Mouse (Mus musculus) liver (tissue): ENCODE results near the gene Lysmd2.
"Not testable (repeated sequence)": the region's sequence is repeated elsewhere in the genome, so short reads cannot be mapped to it uniquely, and the experiment has no call there.

Experiments used
- DNase-seq: peaks from one replicate; pipeline ENCODE4 v3.0.0-alpha.2; 2020; ENCODE audit warnings: mixed read lengths

Gene Lysmd2

GRCm38 (mm10) chr9:75625556-75626307 is at the start of gene Lysmd2:
Gene Lysmd2 (plus strand): TSS chr9:75625741.
- DNase-seq, result peak; percentile 58

DNA sequence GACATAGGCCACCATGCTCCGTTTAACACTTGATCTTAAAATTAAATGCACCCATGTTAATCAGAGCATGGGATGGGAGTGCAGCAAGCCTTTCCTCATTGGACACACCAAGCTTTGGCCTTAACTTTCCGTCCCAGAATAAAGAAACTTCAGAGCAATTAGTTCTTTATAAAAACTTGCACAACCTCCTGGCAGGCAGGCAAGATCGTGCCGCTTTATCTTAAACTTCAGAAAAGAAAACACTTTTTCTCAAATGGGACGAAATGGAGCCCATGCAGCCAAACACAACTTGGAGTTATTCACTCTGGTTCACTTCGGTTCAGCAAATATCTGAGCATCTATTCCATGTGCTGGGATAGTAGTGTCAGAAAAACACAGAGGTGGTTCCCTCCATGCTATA is 46.2 kb upstream of the Lysmd2 start:
- DNase-seq, result no peak

DNA sequence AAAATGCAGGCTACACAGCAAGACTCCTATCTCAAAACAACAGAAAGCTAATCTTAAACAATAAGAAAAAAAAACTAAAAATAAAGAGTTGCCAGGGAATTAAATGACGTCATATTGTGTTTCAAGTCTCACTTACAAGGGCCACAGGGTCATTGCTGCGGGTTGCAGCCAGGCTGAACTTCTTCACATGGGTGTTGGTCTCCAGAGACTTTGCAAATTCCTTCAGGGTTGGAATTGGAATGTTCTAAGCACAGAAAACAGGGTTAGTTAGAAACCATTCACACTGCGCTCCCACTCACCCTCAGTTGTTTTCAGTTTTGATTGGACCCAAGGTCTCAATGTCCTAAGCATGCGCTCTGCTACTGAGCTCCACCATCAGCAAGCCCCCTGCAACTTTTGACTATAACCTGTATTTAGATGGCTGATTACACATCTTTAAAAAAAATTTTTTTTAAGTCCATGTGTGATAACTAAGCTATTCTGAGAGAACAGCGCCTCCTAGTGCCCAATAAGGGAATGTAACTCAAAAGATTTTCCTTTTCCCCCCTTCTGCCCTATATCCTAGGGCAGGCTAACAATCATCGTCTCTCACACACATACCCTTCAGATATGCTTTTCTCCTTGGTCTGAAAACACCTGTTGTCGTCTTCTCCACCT is 43.7 kb upstream of the Lysmd2 start:
- DNase-seq, result no peak

DNA sequence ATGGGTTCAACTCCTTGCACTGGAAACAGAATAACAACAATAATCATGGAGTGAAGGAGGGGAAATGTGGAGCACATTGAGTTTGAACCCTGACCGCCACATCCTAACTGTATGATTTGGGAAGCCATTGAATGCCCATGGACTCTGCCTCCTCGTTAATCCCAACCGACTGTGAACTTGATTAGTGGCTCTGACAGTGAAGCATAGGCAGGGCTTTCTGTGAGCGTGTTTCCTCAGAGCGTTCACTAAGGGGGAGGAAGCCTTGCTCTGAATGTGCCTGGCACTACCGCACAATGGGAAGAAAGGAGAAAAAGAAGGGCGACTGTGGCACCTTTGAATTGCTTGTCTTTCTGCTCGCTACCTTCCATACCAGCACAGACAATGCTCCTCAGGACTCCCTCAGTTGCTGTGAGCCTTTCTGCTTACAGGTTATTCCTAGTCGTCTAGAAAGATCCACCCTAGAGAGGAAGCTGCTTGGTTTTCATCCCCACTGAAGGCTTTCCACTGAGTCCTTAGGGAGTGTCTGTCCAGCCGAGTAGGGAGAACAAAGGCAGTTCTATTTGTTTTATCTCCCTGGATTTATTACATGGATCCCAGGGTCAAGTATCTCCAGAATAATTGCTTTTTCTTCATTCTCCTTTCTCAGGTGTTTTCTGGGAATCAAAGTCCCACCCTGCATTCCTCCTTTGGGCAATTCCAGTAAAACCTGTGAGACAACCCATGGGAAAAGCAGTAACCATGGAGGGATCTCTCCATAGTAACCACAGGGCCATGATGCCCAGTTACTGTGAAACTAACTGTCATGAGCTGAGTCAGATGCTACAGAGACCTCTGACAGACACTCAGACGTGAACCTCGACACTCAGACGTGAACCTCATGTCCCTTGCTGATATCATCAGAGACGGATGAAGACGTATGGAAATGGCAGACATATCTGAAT is 35.4 kb upstream of the Lysmd2 start:
- DNase-seq, result no peak

DNA sequence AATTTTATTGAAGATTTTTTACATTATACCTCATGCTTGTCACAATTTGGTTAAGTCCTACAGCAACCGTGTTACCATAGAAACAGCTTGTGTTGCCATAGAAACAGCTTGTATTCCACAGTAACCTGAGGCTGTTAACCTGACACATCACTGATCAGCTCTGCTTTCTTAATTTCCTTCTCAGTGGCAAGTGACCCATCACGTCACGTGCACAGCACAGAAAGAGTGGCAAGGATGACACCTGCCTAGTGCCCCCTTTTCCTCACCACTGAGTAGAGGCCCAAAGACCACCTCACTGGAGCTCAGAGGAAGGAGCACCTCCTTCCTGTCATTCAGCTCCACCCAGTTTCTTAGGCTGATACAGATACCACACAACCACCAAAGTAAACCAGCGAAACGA is 32.1 kb upstream of the Lysmd2 start:
- DNase-seq, result no peak

DNA sequence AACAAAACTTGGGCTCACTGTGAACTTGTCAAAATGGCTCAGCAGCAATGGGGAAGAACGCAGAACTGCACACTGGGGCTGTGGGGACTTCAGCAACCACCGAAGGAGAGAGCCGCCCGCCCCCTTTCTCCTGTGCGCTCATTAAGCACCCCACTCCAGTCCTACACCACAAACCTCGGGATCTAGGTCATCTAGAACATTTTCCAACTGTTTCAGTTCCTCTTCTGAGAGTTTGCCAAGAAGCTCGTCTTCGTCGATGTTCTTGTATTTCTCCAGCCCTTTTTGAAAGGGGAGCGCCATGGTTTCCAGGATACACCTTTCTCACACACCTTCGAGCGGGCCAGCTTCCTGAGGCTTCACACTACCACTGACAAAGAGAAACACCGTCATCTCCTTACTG is 28.5 kb upstream of the Lysmd2 start:
- no peak for DNase-seq

DNA sequence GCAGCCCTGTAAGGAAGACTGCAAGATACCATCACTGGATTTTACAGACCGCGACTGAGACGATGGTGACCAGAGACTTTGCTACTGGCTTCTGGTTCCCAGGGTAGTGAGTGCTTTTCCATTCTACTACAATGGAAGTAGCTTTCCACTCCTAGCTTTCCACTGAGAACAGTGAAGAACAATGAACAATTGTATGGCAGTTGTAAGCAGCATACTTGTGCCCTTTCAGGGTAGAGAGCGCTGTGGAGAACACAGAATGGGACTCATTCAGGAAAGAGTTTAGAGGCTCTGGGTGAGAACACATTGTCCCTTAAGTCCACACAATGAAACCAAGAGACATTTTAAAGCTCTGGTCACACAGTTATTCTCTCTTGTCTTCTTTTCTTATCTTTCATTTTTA is 27.9 kb upstream of the Lysmd2 start:
- no peak for DNase-seq

- DNase-seq, result no peak
Measured at GRCm38 (mm10) chr9:75599191-75599841, 26.2 kb upstream of the Lysmd2 start.

- DNase-seq, result no peak
Measured at GRCm38 (mm10) chr9:75600166-75600934, 25.2 kb upstream of the Lysmd2 start.

DNA sequence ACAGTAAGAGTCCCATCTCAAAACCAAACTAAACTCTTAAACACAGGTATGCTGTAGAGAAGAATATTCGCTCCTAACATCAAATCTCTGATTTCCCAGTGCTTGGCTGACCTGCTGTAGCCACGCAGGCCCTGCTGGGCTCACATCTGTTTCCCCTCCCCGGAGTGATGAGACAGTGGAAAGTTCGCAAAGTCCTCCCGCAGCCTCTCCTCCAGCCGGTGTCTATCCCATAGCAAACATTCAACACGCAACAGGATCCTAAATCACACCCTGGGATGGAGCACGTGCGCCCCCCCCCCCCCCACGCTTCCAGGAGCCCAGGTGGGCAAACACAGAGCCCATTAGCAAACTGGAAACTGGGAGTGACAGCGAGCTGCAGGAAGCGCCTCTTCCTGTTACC is 24.0 kb upstream of the Lysmd2 start:
- no peak for DNase-seq

GRCm38 (mm10) chr9:75607496-75607895 is 18.0 kb upstream of the Lysmd2 start:
- DNase-seq, result no peak

DNA sequence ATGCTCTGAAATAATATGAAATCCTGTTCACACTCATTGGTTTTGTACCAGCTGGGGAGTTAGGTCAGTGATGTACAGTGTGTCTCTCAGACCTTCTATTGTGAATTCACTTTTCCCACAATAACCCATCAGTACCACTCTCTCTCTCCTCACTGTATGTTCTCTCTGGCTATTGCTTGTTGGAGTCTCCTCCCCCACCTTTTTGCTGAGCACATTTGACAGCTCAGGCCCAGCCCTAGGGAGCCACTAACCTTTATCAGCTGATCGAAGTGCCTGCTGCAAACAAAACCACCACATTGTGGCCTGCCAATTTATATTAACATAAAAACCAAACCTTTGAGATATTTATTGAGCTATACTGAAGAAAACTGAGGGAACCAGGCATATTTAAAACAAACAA is 16.0 kb upstream of the Lysmd2 start:
- DNase-seq, result no peak

DNA sequence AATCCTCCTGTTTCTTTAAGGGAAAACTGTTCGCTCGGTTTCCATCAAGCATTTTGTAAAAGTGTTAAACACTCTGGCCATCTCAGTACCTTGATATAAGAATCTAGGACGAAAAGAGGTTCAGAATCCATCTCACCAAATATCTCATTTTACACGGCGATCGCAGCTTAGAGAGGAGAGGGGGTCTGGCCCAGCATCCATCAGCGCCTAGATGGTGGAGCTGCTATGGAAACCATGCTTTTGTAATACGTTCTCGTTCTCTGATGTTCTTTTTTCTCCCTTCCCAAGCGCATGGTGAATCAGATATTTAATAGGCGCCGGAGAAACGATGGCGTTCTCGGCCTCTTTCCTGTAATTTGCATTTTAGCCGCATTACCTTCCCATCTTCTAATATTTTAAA is 15.6 kb upstream of the Lysmd2 start:
- no peak for DNase-seq

DNA sequence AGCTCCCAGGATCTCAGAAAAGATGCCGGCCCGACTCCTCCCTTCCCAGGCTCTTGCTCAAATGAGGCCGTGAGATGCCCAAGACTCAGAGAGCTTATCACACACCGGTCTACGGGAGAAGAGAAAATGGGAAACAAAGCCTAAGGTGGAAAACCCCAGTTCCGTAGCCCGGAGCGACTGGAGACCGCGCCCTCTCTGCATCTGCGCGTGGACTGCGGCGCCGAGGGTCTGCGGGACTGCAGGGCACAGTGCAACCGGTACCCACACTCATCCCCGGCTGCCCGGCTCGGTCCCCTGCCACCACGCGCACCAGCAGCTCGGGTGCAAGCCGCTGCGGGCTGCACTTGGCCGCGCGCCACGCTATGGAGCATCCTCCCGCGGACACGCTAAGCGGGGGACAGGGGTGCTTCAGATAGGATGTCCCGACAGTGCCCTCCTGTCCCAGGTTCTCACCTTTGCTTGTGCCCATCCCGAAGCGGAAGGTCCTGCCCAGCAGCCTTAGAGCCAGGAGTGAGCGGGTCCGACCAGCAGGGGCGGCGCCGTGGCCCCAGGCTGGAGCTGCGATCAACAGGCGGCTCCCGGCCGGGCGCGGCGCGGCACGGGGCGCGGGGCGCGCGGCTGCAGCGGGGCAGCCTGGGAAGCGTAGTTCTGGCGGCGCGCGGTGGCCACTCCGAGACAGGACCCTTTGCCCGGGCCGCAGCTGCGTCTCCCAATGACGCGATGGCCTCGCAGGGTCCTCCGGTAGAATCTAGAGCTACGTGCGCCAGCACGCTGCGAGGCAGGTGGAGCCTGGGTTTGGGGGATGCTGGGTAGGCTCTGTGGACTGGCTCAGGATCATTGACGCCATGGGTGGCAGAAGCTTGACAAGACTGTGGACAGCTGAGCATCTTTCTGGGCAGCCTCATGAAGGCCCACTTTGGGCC is 14.7 kb upstream of the Lysmd2 start, which contains the start of gene Tmod2:
Gene Tmod2, minus strand, starts transcription at position 755 of the 923 bp plus-strand sequence.
- peak; percentile 16 for DNase-seq

DNA sequence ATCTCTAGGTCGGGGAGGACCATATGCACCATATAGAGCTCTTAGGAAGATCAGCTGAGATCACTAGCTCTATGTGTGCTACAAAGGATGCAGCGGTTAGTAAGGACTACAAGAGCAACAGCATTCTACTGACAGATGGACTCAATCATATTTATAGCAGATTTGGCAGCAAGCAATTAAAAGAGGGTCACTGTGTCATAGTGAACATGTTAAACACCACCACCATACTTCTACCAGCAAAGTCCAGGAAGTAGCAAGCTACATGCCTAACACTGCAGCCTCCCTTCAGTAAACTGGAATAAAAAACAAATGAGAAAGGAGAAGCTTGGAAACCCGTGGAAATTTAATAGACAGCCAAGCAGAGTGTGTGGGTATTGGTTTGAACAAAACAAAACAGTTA is 9.0 kb upstream of the Lysmd2 start:
- DNase-seq, result no peak

DNA sequence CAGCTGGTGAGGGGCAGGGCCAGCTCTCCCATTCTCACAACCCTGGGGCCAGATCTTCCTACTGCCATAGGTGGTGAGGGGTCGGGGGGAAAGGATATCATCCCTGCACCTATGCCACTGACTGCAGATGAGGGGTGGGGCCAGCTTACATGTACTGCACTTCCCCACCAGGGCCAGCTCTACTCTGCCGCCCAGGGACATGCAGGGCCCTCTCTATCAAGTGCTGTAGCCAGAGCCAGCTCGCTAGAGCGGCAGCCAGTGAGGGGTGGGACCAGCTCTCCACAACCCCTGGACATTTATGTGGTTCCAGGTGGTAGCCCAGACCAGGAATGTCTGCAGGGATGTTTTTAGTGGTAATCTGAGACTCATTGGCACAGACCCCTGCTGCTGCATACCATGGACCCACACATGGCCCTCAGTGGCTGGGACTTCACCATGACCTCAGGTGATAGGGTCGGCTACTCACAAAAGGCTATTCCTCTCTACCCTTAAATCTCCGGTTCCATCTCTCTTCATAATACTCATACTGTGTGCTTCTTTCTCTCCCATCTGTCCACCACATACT is 6.6 kb upstream of the Lysmd2 start:
- no peak for DNase-seq

DNA sequence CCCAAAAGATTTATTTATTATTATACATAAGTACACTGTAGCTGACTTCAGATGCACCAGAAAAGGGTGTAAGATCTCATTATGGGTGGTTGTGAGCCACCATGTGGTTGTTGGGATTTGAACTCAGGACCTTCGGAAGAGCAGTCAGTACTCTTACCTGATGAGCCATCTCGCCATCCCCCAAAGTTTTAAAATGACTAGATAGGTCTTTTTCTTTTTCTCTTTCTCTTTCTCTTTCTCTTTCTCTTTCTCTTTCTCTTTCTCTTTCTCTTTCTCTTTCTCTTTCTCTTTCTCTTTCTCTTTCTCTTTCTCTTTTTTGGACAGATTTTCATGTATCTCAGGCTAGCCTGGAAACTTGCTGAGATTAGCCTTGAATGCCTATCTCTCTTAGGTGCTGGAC is 5.8 kb upstream of the Lysmd2 start:
- not testable (repeated sequence) for DNase-seq

- no peak for DNase-seq
Measured at GRCm38 (mm10) chr9:75621428-75621827, 4.1 kb upstream of the Lysmd2 start.

DNA sequence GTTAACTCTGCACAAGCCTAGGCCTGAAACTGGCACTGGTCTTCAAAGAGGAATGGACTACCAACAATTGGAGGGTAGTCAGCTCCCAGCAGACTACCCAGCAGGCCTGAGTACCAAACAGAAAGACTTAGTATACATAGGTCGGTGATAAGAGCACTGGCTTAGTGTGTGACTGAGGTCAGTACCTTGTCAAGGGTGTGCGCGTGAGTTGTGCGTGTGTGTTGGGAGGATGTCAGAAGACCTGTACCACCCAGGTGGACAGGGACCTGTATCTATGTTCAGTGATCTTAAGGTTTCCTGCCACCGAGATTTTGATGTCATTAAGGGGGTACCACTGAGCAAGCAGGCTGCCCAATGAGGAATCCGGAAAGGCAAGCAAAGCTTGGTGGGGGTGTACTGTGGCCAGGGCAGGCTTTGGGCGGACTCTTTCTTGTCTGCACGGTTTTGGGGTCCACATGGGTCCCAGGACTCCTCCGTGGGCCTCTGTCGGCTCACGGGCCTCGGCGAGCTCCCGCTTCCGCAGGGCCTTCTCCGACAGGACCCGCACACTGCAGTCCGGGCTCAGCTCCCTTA is 472 bp upstream of the Lysmd2 start:
- no peak for DNase-seq

- no peak for DNase-seq
Measured at GRCm38 (mm10) chr9:75626308-75626604, 715 bp downstream of the Lysmd2 start.
